Mouse (Mus musculus): Measurements from ENCODE around the gene Olfr530. TPM values are rescaled to one million over a fixed set of nuclear protein-coding genes. Genes with fewer than 3 reads are reported as not detected.

The Olfr530 gene
- not detected in 2 replicates for polyA plus RNA-seq (2012; rRNA removed)

DNA sequence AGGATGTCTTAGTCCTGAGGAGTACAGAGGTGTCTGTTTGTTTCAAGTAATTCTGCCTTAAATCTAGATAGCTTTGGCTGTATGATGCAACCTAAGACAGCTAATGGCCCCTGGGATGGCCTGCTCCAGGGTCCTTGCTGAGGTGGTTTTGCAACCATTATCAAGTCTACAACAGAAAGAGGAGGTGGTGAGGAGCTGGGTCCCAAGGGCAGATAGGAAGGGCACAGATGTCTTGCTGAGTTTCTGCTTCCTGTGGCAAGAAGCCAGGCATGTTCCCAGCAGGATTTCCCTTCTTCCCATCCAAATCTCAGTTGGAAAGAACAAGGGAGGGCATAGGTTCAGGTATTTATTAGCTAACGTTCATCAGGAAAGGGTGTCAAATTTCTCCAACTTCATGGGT, at the start of gene Olfr530:
TSS of gene Olfr530 (minus strand) at position 101 of the 400 bp plus-strand sequence.

DNA sequence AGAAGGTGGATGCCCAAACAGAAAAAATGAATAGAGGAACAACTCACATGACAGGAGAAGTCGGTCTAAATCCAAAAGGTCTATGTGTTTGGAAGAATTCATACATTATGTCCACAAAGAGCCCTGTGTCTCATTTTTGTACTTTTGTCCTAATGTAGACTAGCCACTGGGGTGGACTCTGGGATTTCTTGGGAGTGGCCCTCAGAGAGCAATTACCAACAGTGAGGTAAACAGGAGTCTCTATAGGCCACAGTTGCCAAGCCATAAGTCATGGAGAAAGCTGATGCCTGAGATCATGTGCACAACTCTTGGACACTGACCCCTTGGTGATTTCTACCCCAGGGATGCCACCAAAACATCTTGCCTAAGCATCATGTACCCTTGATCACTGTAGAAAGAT, 45.4 kb upstream of the Olfr530 start, which contains the start of gene Olfr532:
TSS of gene Olfr532 (minus strand) at position 101 of the 400 bp plus-strand sequence.

GRCm38 (mm10) chr7:140402818-140403217, 26.7 kb upstream of the Olfr530 start, which contains the start of gene Olfr531:
Olfr531 (minus strand) TSS chr7:140402918.

GRCm38 (mm10) chr7:140361571-140361970, 14.6 kb downstream of the Olfr530 start, which contains the start of gene Olfr60:
Olfr60 (minus strand) TSS chr7:140361671.

GRCm38 (mm10) chr7:140333717-140334116, 42.4 kb downstream of the Olfr530 start, which contains the start of gene Olfr527:
Olfr527 (plus strand) TSS chr7:140334017.

Other genes starting within 250 kb of the Olfr530 start
- 40.2 and 41.2 TPM in 2 replicates for gene Mtg1, start 238.8 kb downstream of the Olfr530 start, polyA plus RNA-seq (2012; rRNA removed)
- gene Sprn, start 221.5 kb downstream of the Olfr530 start, polyA plus RNA-seq (2012; rRNA removed) = 8.6 and 9.2 TPM in 2 replicates
- gene Olfr522, start 211.6 kb downstream of the Olfr530 start, polyA plus RNA-seq (2012; rRNA removed) = not detected in 2 replicates
- not detected in 2 replicates for gene Olfr523, start 203.1 kb downstream of the Olfr530 start, polyA plus RNA-seq (2012; rRNA removed)
- gene Olfr524, start 170.4 kb downstream of the Olfr530 start, polyA plus RNA-seq (2012; rRNA removed) = not detected in 2 replicates
- gene Cd163l1, start 158.1 kb downstream of the Olfr530 start, polyA plus RNA-seq (2012; rRNA removed) = 0.18 TPM in 1 of 2 replicates, not detected in the other
- not detected in 2 replicates for gene 5830411N06Rik, start 129.0 kb downstream of the Olfr530 start, polyA plus RNA-seq (2012; rRNA removed)
- not detected in 2 replicates for gene Olfr525, start 55.5 kb downstream of the Olfr530 start, polyA plus RNA-seq (2012; rRNA removed)
- not detected in 2 replicates for gene Olfr527, start 42.3 kb downstream of the Olfr530 start, polyA plus RNA-seq (2012; rRNA removed)
- not detected in 2 replicates for gene Olfr60, start 14.7 kb downstream of the Olfr530 start, polyA plus RNA-seq (2012; rRNA removed)
- gene Olfr531, start 26.6 kb upstream of the Olfr530 start, polyA plus RNA-seq (2012; rRNA removed) = not detected in 2 replicates
- gene Olfr532, start 45.3 kb upstream of the Olfr530 start, polyA plus RNA-seq (2012; rRNA removed) = not detected in 2 replicates
- gene Olfr533, start 87.0 kb upstream of the Olfr530 start, polyA plus RNA-seq (2012; rRNA removed) = not detected in 2 replicates
- gene Olfr535, start 107.9 kb upstream of the Olfr530 start, polyA plus RNA-seq (2012; rRNA removed) = not detected in 2 replicates
- not detected in 2 replicates for gene Olfr536, start 131.1 kb upstream of the Olfr530 start, polyA plus RNA-seq (2012; rRNA removed)
- not detected in 2 replicates for gene Olfr538, start 191.6 kb upstream of the Olfr530 start, polyA plus RNA-seq (2012; rRNA removed)
- gene Olfr46, start 224.9 kb upstream of the Olfr530 start, polyA plus RNA-seq (2012; rRNA removed) = not detected in 2 replicates